Mouse (Mus musculus): ENCODE data around the gene Mier1. TPM values are rescaled to one million over a fixed set of nuclear protein-coding genes. Genes with fewer than 3 reads are reported as not detected.

Mier1 gene
- total and polyA plus RNA-seq, 3 experiments, result 18.7 to 41.1 (median 22.3) TPM

- H3K9me3 ChIP-seq (replicated peaks; ENCODE audit: insufficient read depth, low read length), result no peaks in the 10 kb centered on the region
- peak; percentile 33 for DNase-seq (ENCODE audit: low read depth, low spot score)
- H3K4me3 ChIP-seq (ENCODE audit: control insufficient read depth in 1 of 2, insufficient read depth in 1 of 2, low read depth in 2 of 2, low read length in 2 of 2), result no peak overlapping the region
- H3K4me1 ChIP-seq (ENCODE audit: control insufficient read depth in 1 of 2, insufficient read depth in 2 of 2, low read length in 2 of 2), result peaks cover 0 to 4% of the 10 kb centered on the region in 2 experiments; a peak in 2 of 4 replicates
- H3K9ac ChIP-seq (ENCODE audit: control insufficient read depth, low read depth, low read length, poor library complexity, severe bottlenecking), result no peak overlapping the region
- H3K36me3 ChIP-seq (ENCODE audit: control insufficient read depth in 1 of 2, insufficient read depth in 2 of 2, low read length in 2 of 2), result peaks cover 0 to 2% of the 10 kb centered on the region in 2 experiments; a peak in 1 of 4 replicates
- H3K27ac ChIP-seq (ENCODE audit: control insufficient read depth, low read depth, low read length), result no peak overlapping the region
- no peaks in the 10 kb centered on the region for H3K27me3 ChIP-seq (ENCODE audit: control insufficient read depth in 1 of 2, insufficient read depth in 2 of 2, low read length in 2 of 2)
- no peaks in the 10 kb centered on the region for H3K79me2 ChIP-seq (ENCODE audit: control insufficient read depth, insufficient read depth, low read length, poor library complexity)
- TF ChIP-seq GATA1 (IDR thresholded peaks at IDR 0.05; ENCODE audit: low read depth, low read length), result 0 out of 2 replicates have a peak, but pooled peaks have one; percentile 23
- no peak for TF ChIP-seq MAFK (IDR thresholded peaks at IDR 0.05; ENCODE audit: borderline replicate concordance, low read depth, low read length)
These were observed 49.2 kb upstream of the Mier1 start for GRCm38 (mm10) chr4:103064976-103065375.

- H3K4me1 ChIP-seq (ENCODE audit: control insufficient read depth in 1 of 2, insufficient read depth in 2 of 2, low read length in 2 of 2), result peaks cover 0 to 4% of the 10 kb centered on the region in 2 experiments; a peak in 2 of 4 replicates
- no peak overlapping the region for H3K9ac ChIP-seq (ENCODE audit: control insufficient read depth, low read depth, low read length, poor library complexity, severe bottlenecking)
- H3K4me3 ChIP-seq (ENCODE audit: control insufficient read depth in 1 of 2, insufficient read depth in 1 of 2, low read depth in 2 of 2, low read length in 2 of 2), result no peak overlapping the region
- H3K9me3 ChIP-seq (replicated peaks; ENCODE audit: insufficient read depth, low read length), result no peaks in the 10 kb centered on the region
- no peaks in the 10 kb centered on the region for H3K27me3 ChIP-seq (ENCODE audit: control insufficient read depth in 1 of 2, insufficient read depth in 2 of 2, low read length in 2 of 2)
- no peak for DNase-seq (ENCODE audit: low read depth, low spot score)
- H3K36me3 ChIP-seq (ENCODE audit: control insufficient read depth in 1 of 2, insufficient read depth in 2 of 2, low read length in 2 of 2), result peaks cover 0 to 2% of the 10 kb centered on the region in 2 experiments; a peak in 1 of 4 replicates
- no peaks in the 10 kb centered on the region for H3K79me2 ChIP-seq (ENCODE audit: control insufficient read depth, insufficient read depth, low read length, poor library complexity)
- TF ChIP-seq UBTF (IDR thresholded peaks at IDR 0.05; ENCODE audit: borderline replicate concordance, insufficient read depth, low read depth, low read length) (no peak), TAL1 (IDR thresholded peaks at IDR 0.05; ENCODE audit: low read length) (no peak), RCOR1 (IDR thresholded peaks at IDR 0.05; ENCODE audit: low read depth, low read length) (no peak), ELF1 (IDR thresholded peaks at IDR 0.05; ENCODE audit: low read depth, low read length) (no peak), CHD2 (IDR thresholded peaks at IDR 0.05; ENCODE audit: low read length) (no peak), MAX (IDR thresholded peaks at IDR 0.05; ENCODE audit: low read length) (no peak), MXI1 (IDR thresholded peaks at IDR 0.05; ENCODE audit: low read depth, low read length) (no peak), SMC3 (IDR thresholded peaks at IDR 0.05; ENCODE audit: low read depth, low read length) (no peak), GATA1 (IDR thresholded peaks at IDR 0.05; ENCODE audit: low read depth, low read length) (no peak), MEF2A (IDR thresholded peaks at IDR 0.05; ENCODE audit: extremely low read depth, insufficient replicate concordance, low read depth, low read length, poor library complexity, severe bottlenecking) (no peak), POLR2AphosphoS2 (IDR thresholded peaks at IDR 0.05; ENCODE audit: low read length) (no peak), MYC (IDR thresholded peaks at IDR 0.05; ENCODE audit: low read depth, low read length) (no peak), ZKSCAN1 (IDR thresholded peaks at IDR 0.05; ENCODE audit: low read depth, low read length) (no peak), JUND (IDR thresholded peaks at IDR 0.05; ENCODE audit: low read depth, low read length) (no peak), MYB (IDR thresholded peaks at IDR 0.05; ENCODE audit: low read depth, low read length) (no peak), E2F4 (IDR thresholded peaks at IDR 0.05; ENCODE audit: borderline replicate concordance, low read depth, low read length) (no peak), ZC3H11A (IDR thresholded peaks at IDR 0.05; ENCODE audit: low read depth, low read length) (no peak), CHD1 (IDR thresholded peaks at IDR 0.05; ENCODE audit: low read depth, low read length) (no peak)
- H3K27ac ChIP-seq (ENCODE audit: control insufficient read depth, low read depth, low read length), result no peak overlapping the region
These were observed 46.1 kb upstream of the Mier1 start for GRCm38 (mm10) chr4:103067906-103068655.

Data from MEL (cell line).